ENCODE assay signal across 11 mouse cellular contexts in the genomic region with DNA sequence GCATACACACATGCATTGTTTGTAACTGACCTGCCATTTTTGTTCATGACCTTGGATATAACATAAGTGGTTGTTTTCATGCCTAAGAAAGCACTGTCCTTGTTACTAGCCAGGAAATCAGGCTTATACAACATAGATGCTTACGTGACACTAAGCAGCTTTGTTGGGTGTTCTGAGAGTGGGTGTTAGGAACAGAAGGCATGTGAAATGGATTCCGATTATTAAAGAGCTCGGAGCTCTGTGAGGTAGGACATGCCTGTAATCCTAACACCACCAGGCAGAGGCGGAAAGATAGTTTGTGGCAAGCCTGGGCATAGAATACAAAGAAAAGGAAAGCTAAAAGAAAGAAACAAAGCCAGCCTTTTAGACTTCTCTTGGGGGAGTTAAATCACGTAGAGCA. TPM values are rescaled to one million over a fixed set of nuclear protein-coding genes. Genes with fewer than 3 reads are reported as not detected.
DNase-seq lines count a peak whose midpoint lies in the region; ATAC-seq lines count a peak whose summit lies in the region.
"Had no signal": no experiment of that assay in that cellular context is flagged by ENCODE, and none has a peak within 500 bp of the region (broad histone marks: within the 10 kb centered on the region; RNA-seq: fewer than 3 reads in every experiment).

No protein-coding gene starts in this region.

- H3K4me2 ChIP-seq in midbrain, embryonic 16.5 days (ENCODE audit: low read length): no peak overlapping the region
- no peak overlapping the region; the same call in 1 of the 2 replicates for H3K4me2 ChIP-seq in forebrain, embryonic 12.5 days
- H3K4me2 ChIP-seq in midbrain, embryonic 12.5 days (replicated peaks): no peak overlapping the region
- H3K4me2 ChIP-seq: neural tube, embryonic 12.5 days had no signal

- peak; percentile 90 for ATAC-seq in frontal cortex, adult (ENCODE audit: low TSS enrichment)
- no peak for ATAC-seq in midbrain, embryonic 16.5 days
- ATAC-seq in forebrain, embryonic 12.5 days (ENCODE audit: low FRiP score): no peak
- ATAC-seq in midbrain, embryonic 12.5 days (ENCODE audit: low FRiP score, low read depth): no peak
- no peak for ATAC-seq in inflammation-experienced regulatory T-cells, adult 6 months

- no peaks in the 10 kb centered on the region for H3K27me3 ChIP-seq in midbrain, embryonic 10.5 days (ENCODE audit: low read depth, poor library complexity, severe bottlenecking)
- no peaks in the 10 kb centered on the region for H3K27me3 ChIP-seq in midbrain, embryonic 16.5 days (ENCODE audit: control insufficient read depth, insufficient read depth, low read depth, low read length)
- no peaks in the 10 kb centered on the region for H3K27me3 ChIP-seq in forebrain, embryonic 12.5 days
- H3K27me3 ChIP-seq in midbrain, embryonic 12.5 days: no peaks in the 10 kb centered on the region
- H3K27me3 ChIP-seq: neural tube, embryonic 12.5 days had no signal

- peak overlapping the region; percentile 61 for H3K27ac ChIP-seq in midbrain, embryonic 10.5 days (replicated peaks)
- no peak overlapping the region for H3K27ac ChIP-seq in midbrain, embryonic 16.5 days (ENCODE audit: low read length)
- peak overlapping the region; percentile 46; the same call in 1 of the 2 replicates for H3K27ac ChIP-seq in forebrain, embryonic 12.5 days
- peak overlapping the region; percentile 52 for H3K27ac ChIP-seq in midbrain, embryonic 12.5 days (replicated peaks)
- H3K27ac ChIP-seq: liver, embryonic 14.5 days; neural tube, embryonic 12.5 days had no signal

- H3K4me1 ChIP-seq in midbrain, embryonic 10.5 days: peaks cover 21% of the 10 kb centered on the region
- peaks cover 8% of the 10 kb centered on the region for H3K4me1 ChIP-seq in midbrain, embryonic 16.5 days (ENCODE audit: control insufficient read depth, insufficient read depth, low read length)
- H3K4me1 ChIP-seq in forebrain, embryonic 12.5 days: peaks cover 21% of the 10 kb centered on the region
- H3K4me1 ChIP-seq in midbrain, embryonic 12.5 days: peaks cover 16% of the 10 kb centered on the region

- WGBS in midbrain, embryonic 10.5 days: 61% methylated on average over 5 of the region's 5 CpGs
- WGBS in midbrain, embryonic 16.5 days: 22% methylated on average over 5 of the region's 5 CpGs
- WGBS in forebrain, embryonic 12.5 days: 24% methylated on average over 5 of the region's 5 CpGs
- WGBS in midbrain, embryonic 12.5 days: 41% methylated on average over 5 of the region's 5 CpGs

- H3K9ac ChIP-seq in midbrain, embryonic 16.5 days (ENCODE audit: low read depth, low read length): no peak overlapping the region
- no peak overlapping the region for H3K9ac ChIP-seq in forebrain, embryonic 12.5 days
- H3K9ac ChIP-seq in midbrain, embryonic 12.5 days (replicated peaks): no peak overlapping the region
- H3K9ac ChIP-seq: liver, embryonic 14.5 days; neural tube, embryonic 12.5 days had no signal

- no peaks in the 10 kb centered on the region for H3K9me3 ChIP-seq in midbrain, embryonic 10.5 days (replicated peaks)
- H3K9me3 ChIP-seq in midbrain, embryonic 16.5 days (replicated peaks; ENCODE audit: control insufficient read depth, low read length, poor library complexity, severe bottlenecking): no peaks in the 10 kb centered on the region
- H3K9me3 ChIP-seq in forebrain, embryonic 12.5 days: no peaks in the 10 kb centered on the region
- no peaks in the 10 kb centered on the region for H3K9me3 ChIP-seq in midbrain, embryonic 12.5 days
- H3K9me3 ChIP-seq: neural tube, embryonic 12.5 days had no signal

- DNase-seq in frontal cortex, postnatal 25 days (ENCODE audit: low spot score in 2 of 2): no peak
- no peak for DNase-seq in midbrain, embryonic 10.5 days (ENCODE audit: low spot score)
- DNase-seq in cerebellum, postnatal 25 days: no peak
- DNase-seq: kidney, adult 18-20 months had no signal

- H3K4me3 ChIP-seq in midbrain, embryonic 10.5 days: no peak overlapping the region
- no peak overlapping the region for H3K4me3 ChIP-seq in midbrain, embryonic 16.5 days (ENCODE audit: low read depth, low read length)
- H3K4me3 ChIP-seq in forebrain, embryonic 12.5 days (replicated peaks): no peak overlapping the region
- no peak overlapping the region for H3K4me3 ChIP-seq in midbrain, embryonic 12.5 days
- H3K4me3 ChIP-seq: neural tube, embryonic 12.5 days had no signal

- peaks cover 7% of the 10 kb centered on the region; the same call in 1 of the 2 replicates for H3K36me3 ChIP-seq in midbrain, embryonic 10.5 days
- H3K36me3 ChIP-seq in midbrain, embryonic 16.5 days (ENCODE audit: control insufficient read depth, insufficient read depth, low read length): peaks cover 4% of the 10 kb centered on the region
- peaks cover 9% of the 10 kb centered on the region for H3K36me3 ChIP-seq in forebrain, embryonic 12.5 days (replicated peaks)
- H3K36me3 ChIP-seq in midbrain, embryonic 12.5 days: 0 out of 2 replicates have a peak, but pooled peaks cover 13% of the 10 kb centered on the region

RNA-seq across cellular contexts. Expression of a gene that starts 9.0 kb away (rescaled TPM):
- 20.3 and 23.6 TPM in 2 replicates for polyA plus RNA-seq in midbrain, embryonic 10.5 days (2016; fragmentation: Nextera tagmentation; extraction: Ambion mirVana)
- 45.3 and 46.2 TPM in 2 replicates for polyA plus RNA-seq in midbrain, embryonic 16.5 days (2015; fragmentation: Nextera tagmentation; extraction: Ambion mirVana)
- 34.4 and 35.8 TPM in 2 replicates for polyA plus RNA-seq in forebrain, embryonic 12.5 days (2016; fragmentation: Nextera tagmentation; extraction: Ambion mirVana)
- 32.9 and 35.3 TPM in 2 replicates for polyA plus RNA-seq in midbrain, embryonic 12.5 days (2016; fragmentation: Nextera tagmentation; extraction: Ambion mirVana)
- polyA plus RNA-seq in inflammation-experienced regulatory T-cells, adult 6 months (2017; shearing (Covaris generic)): 10 to 100 TPM; 11.7 to 19.3 (median 12.6) TPM

RNA-seq across cellular contexts. Expression of a gene that starts 16.1 kb away (rescaled TPM):
- 0.49 and 1.3 TPM in 2 replicates for polyA plus RNA-seq in midbrain, embryonic 10.5 days (2016; fragmentation: Nextera tagmentation; extraction: Ambion mirVana)
- polyA plus RNA-seq in midbrain, embryonic 16.5 days (2015; fragmentation: Nextera tagmentation; extraction: Ambion mirVana): 1.0 and 1.2 TPM in 2 replicates
- polyA plus RNA-seq in forebrain, embryonic 12.5 days (2016; fragmentation: Nextera tagmentation; extraction: Ambion mirVana): 1.1 TPM in 2 replicates
- polyA plus RNA-seq in midbrain, embryonic 12.5 days (2016; fragmentation: Nextera tagmentation; extraction: Ambion mirVana): 1.3 and 1.4 TPM in 2 replicates
- polyA plus RNA-seq in inflammation-experienced regulatory T-cells, adult 6 months (2017; shearing (Covaris generic)): 10 to 100 TPM in 2 of 3 experiments, 1 to 10 TPM in 1; 5.9 to 12.1 (median 10.6) TPM
